Mouse (Mus musculus): ENCODE results near the gene Slc9a3r2. TPM values are rescaled to one million over a fixed set of nuclear protein-coding genes. Genes with fewer than 3 reads are reported as not detected.
A peak's percentile ranks its signal among the peaks of the same experiment; 100 is the strongest.

The Slc9a3r2 gene
- total RNA-seq, 1 experiment: 22.7 TPM

GRCm38 (mm10) chr17:24635694-24636093 lies 14.4 kb downstream of the Slc9a3r2 start:
- no peaks in the 10 kb centered on the region for H3K9me3 ChIP-seq (ENCODE audit: control insufficient read depth, insufficient read depth, low read depth, low read length)
- H3K27ac ChIP-seq (ENCODE audit: insufficient read depth, low read depth, low read length, poor library complexity, severe bottlenecking): no peak overlapping the region
- no peak for DNase-seq (ENCODE audit: low read depth, low spot score)
- H3K4me1 ChIP-seq (ENCODE audit: control insufficient read depth in 2 of 2, insufficient read depth in 2 of 2, low read length in 2 of 2, poor library complexity in 1 of 2): peaks cover 0 to 25% of the 10 kb centered on the region in 2 experiments; a peak in 2 of 4 replicates
- H3K9ac ChIP-seq (ENCODE audit: insufficient read depth, low read depth, low read length, poor library complexity, severe bottlenecking): no peak overlapping the region
- TF ChIP-seq MAFK (IDR thresholded peaks at IDR 0.05; ENCODE audit: insufficient read depth, low read depth, low read length): no peak
- TF ChIP-seq ZC3H11A (IDR thresholded peaks at IDR 0.05; ENCODE audit: borderline replicate concordance, low read depth, low read length): no peak
- no peak for TF ChIP-seq ZNF384 (IDR thresholded peaks at IDR 0.05; ENCODE audit: low read depth, low read length)
- no peak for TF ChIP-seq CHD2 (IDR thresholded peaks at IDR 0.05; ENCODE audit: low read depth, low read length)
- no peak for TF ChIP-seq HCFC1 (IDR thresholded peaks at IDR 0.05; ENCODE audit: borderline replicate concordance, insufficient read depth, low read length)
- in situ Hi-C loops (cut with MboI; ENCODE audit: low sequenced_read_pairs in 2 of 2, unreplicated experiment in 2 of 2): no loop called here
- no peak overlapping the region for H3K4me3 ChIP-seq (ENCODE audit: insufficient read depth in 1 of 2, low read depth in 1 of 2, low read length in 2 of 2, poor library complexity in 1 of 2, severe bottlenecking in 1 of 2)
- peaks cover 12% of the 10 kb centered on the region; the same call in 1 of the 2 replicates for H3K36me3 ChIP-seq (ENCODE audit: control insufficient read depth, insufficient read depth, low read length, poor library complexity, severe bottlenecking)

GRCm38 (mm10) chr17:24635024-24635423 lies 15.1 kb downstream of the Slc9a3r2 start:
- peaks cover 0 to 25% of the 10 kb centered on the region in 2 experiments; a peak in 2 of 4 replicates for H3K4me1 ChIP-seq (ENCODE audit: control insufficient read depth in 2 of 2, insufficient read depth in 2 of 2, low read length in 2 of 2, poor library complexity in 1 of 2)
- no peak for TF ChIP-seq HCFC1 (IDR thresholded peaks at IDR 0.05; ENCODE audit: borderline replicate concordance, insufficient read depth, low read length)
- TF ChIP-seq MAFK (IDR thresholded peaks at IDR 0.05; ENCODE audit: insufficient read depth, low read depth, low read length): no peak

GRCm38 (mm10) chr17:24633831-24634230 lies 16.3 kb downstream of the Slc9a3r2 start:
- in situ Hi-C loops (cut with MboI; ENCODE audit: low sequenced_read_pairs in 2 of 2, unreplicated experiment in 2 of 2): no loop called here
- Histone ChIP-seq H3K9me3 (ENCODE audit: control insufficient read depth, insufficient read depth, low read depth, low read length) (no peaks in the 10 kb centered on the region), H3K36me3 (ENCODE audit: control insufficient read depth, insufficient read depth, low read length, poor library complexity, severe bottlenecking) (peaks cover 12% of the 10 kb centered on the region; the same call in 1 of the 2 replicates), H3K9ac (ENCODE audit: insufficient read depth, low read depth, low read length, poor library complexity, severe bottlenecking) (no peak overlapping the region), H3K27ac (ENCODE audit: insufficient read depth, low read depth, low read length, poor library complexity, severe bottlenecking) (no peak overlapping the region), H3K4me3 (ENCODE audit: insufficient read depth in 1 of 2, low read depth in 1 of 2, low read length in 2 of 2, poor library complexity in 1 of 2, severe bottlenecking in 1 of 2) (no peak overlapping the region), H3K4me1 (ENCODE audit: control insufficient read depth in 2 of 2, insufficient read depth in 2 of 2, low read length in 2 of 2, poor library complexity in 1 of 2) (peaks cover 0 to 19% of the 10 kb centered on the region in 2 experiments; a peak in 2 of 4 replicates)
- no peak for DNase-seq (ENCODE audit: low read depth, low spot score)
- TF ChIP-seq MAFK (IDR thresholded peaks at IDR 0.05; ENCODE audit: insufficient read depth, low read depth, low read length) (no peak), ZNF384 (IDR thresholded peaks at IDR 0.05; ENCODE audit: low read depth, low read length) (no peak), HCFC1 (IDR thresholded peaks at IDR 0.05; ENCODE audit: borderline replicate concordance, insufficient read depth, low read length) (no peak), CHD2 (IDR thresholded peaks at IDR 0.05; ENCODE audit: low read depth, low read length) (no peak), ZC3H11A (IDR thresholded peaks at IDR 0.05; ENCODE audit: borderline replicate concordance, low read depth, low read length) (no peak)

More at GRCm38 (mm10) chr17:24635024-24635423, 15.1 kb downstream of the Slc9a3r2 start:
- DNase-seq (ENCODE audit: low read depth, low spot score): no peak
- no peak overlapping the region for H3K9ac ChIP-seq (ENCODE audit: insufficient read depth, low read depth, low read length, poor library complexity, severe bottlenecking)
- in situ Hi-C loops (cut with MboI; ENCODE audit: low sequenced_read_pairs in 2 of 2, unreplicated experiment in 2 of 2): no loop called here
- no peaks in the 10 kb centered on the region for H3K9me3 ChIP-seq (ENCODE audit: control insufficient read depth, insufficient read depth, low read depth, low read length)
- no peak overlapping the region for H3K4me3 ChIP-seq (ENCODE audit: insufficient read depth in 1 of 2, low read depth in 1 of 2, low read length in 2 of 2, poor library complexity in 1 of 2, severe bottlenecking in 1 of 2)
- no peak overlapping the region for H3K27ac ChIP-seq (ENCODE audit: insufficient read depth, low read depth, low read length, poor library complexity, severe bottlenecking)
- H3K36me3 ChIP-seq (ENCODE audit: control insufficient read depth, insufficient read depth, low read length, poor library complexity, severe bottlenecking): peaks cover 12% of the 10 kb centered on the region; the same call in 1 of the 2 replicates

GRCm38 (mm10) chr17:24632813-24633449 lies 17.2 kb downstream of the Slc9a3r2 start:
- in situ Hi-C loops (cut with MboI; ENCODE audit: low sequenced_read_pairs in 2 of 2, unreplicated experiment in 2 of 2): no loop called here
- Histone ChIP-seq H3K27ac (ENCODE audit: insufficient read depth, low read depth, low read length, poor library complexity, severe bottlenecking) (peak overlapping the region; percentile 16; the same call in 1 of the 2 replicates), H3K36me3 (ENCODE audit: control insufficient read depth, insufficient read depth, low read length, poor library complexity, severe bottlenecking) (peaks cover 11% of the 10 kb centered on the region), H3K4me3 (ENCODE audit: insufficient read depth in 1 of 2, low read depth in 1 of 2, low read length in 2 of 2, poor library complexity in 1 of 2, severe bottlenecking in 1 of 2) (peak overlapping the region; percentile 82 to 93), H3K9me3 (ENCODE audit: control insufficient read depth, insufficient read depth, low read depth, low read length) (no peaks in the 10 kb centered on the region), H3K4me1 (ENCODE audit: control insufficient read depth in 2 of 2, insufficient read depth in 2 of 2, low read length in 2 of 2, poor library complexity in 1 of 2) (peaks cover 0 to 14% of the 10 kb centered on the region in 2 experiments; a peak in 2 of 4 replicates), H3K9ac (ENCODE audit: insufficient read depth, low read depth, low read length, poor library complexity, severe bottlenecking) (peak overlapping the region; percentile 88)
- TF ChIP-seq MAFK (IDR thresholded peaks at IDR 0.05; ENCODE audit: insufficient read depth, low read depth, low read length): no peak
- DNase-seq (ENCODE audit: low read depth, low spot score): no peak

All from ES-E14 (cell line).